Mouse (Mus musculus): Measurements from ENCODE around the gene Zfp846.

- TF ChIP-seq CTCF (IDR thresholded peaks at IDR 0.05; ENCODE audit: borderline replicate concordance, extremely low read depth, insufficient read depth, insufficient read length) (no peak), POLR2A (IDR thresholded peaks at IDR 0.05; ENCODE audit: borderline replicate concordance, extremely low read depth, insufficient read depth, insufficient read length, poor library complexity, severe bottlenecking) (no peak)
These were observed 35.6 kb downstream of the Zfp846 start for GRCm38 (mm10) chr9:20616685-20617084.

Data from brain, embryonic 14.5 days (tissue).